Mouse (Mus musculus) liver, embryonic 14.5 days (tissue): ENCODE results near the gene Arsb.

Experiments
- CTCF ChIP-seq: IDR thresholded peaks from 2 replicates; pipeline ENCODE4 v1.5.1; 2016; ENCODE audit warnings: antibody characterized with exemption, low read depth, control low read depth
- EP300 ChIP-seq: IDR thresholded peaks from 2 replicates; pipeline ENCODE4 v1.6.1; 2016; ENCODE audit warnings: antibody characterized with exemption, low read depth

- TF ChIP-seq CTCF (no peak), EP300 (no peak)
Measured at GRCm38 (mm10) chr13:93987611-93988010, 216.2 kb downstream of the Arsb start.
